Mouse (Mus musculus): ENCODE results near the gene Rbp3. TPM values are rescaled to one million over a fixed set of nuclear protein-coding genes. Genes with fewer than 3 reads are reported as not detected.

The Rbp3 gene
- polyA plus RNA-seq (2015; fragmentation: Nextera tagmentation; extraction: Ambion mirVana), result 0.03 and 0.09 TPM in 2 replicates

- 69% methylated on average over 5 of the region's 5 CpGs for WGBS
- H3K9me3 ChIP-seq, result no peaks in the 10 kb centered on the region
- ATAC-seq (ENCODE audit: extremely low read depth, insufficient number of reproducible peaks, low FRiP score, low TSS enrichment), result no peak
Observed at GRCm38 (mm10) chr14:33953761-33954160, at the start of gene Rbp3. Rbp3 (plus strand) TSS chr14:33954003.

GRCm38 (mm10) chr14:33904851-33905250 lies 49.0 kb upstream of the Rbp3 start:
- Histone ChIP-seq H3K27ac (replicated peaks) (no peak overlapping the region), H3K27me3 (replicated peaks) (peaks cover 18% of the 10 kb centered on the region; the same call in 1 of the 2 replicates), H3K4me2 (no peak overlapping the region), H3K4me3 (no peak overlapping the region), H3K36me3 (no peaks in the 10 kb centered on the region), H3K9ac (no peak overlapping the region), H3K9me3 (no peaks in the 10 kb centered on the region), H3K4me1 (peaks cover 10% of the 10 kb centered on the region; the same call in 1 of the 2 replicates)
- no peak for ATAC-seq (ENCODE audit: extremely low read depth, insufficient number of reproducible peaks, low FRiP score, low TSS enrichment)

More at GRCm38 (mm10) chr14:33953761-33954160, at the start of gene Rbp3:
- H3K27me3 ChIP-seq (replicated peaks), result no peaks in the 10 kb centered on the region
- H3K36me3 ChIP-seq, result no peaks in the 10 kb centered on the region
- H3K9ac ChIP-seq, result no peak within 1 kb of the TSS
- no peak within 1 kb of the TSS for H3K4me3 ChIP-seq
- H3K27ac ChIP-seq (replicated peaks), result no peak within 1 kb of the TSS
- H3K4me2 ChIP-seq, result no peak within 1 kb of the TSS
- peaks cover 9% of the 10 kb centered on the region for H3K4me1 ChIP-seq

GRCm38 (mm10) chr14:33913727-33914126 lies 40.1 kb upstream of the Rbp3 start:
- no peaks in the 10 kb centered on the region for H3K4me1 ChIP-seq
- H3K27ac ChIP-seq (replicated peaks), result no peak overlapping the region
- no peak overlapping the region for H3K4me2 ChIP-seq
- no peak for ATAC-seq (ENCODE audit: extremely low read depth, insufficient number of reproducible peaks, low FRiP score, low TSS enrichment)
- no peaks in the 10 kb centered on the region for H3K36me3 ChIP-seq
- WGBS, result 26% methylated on average over 3 of the region's 3 CpGs
- no peak overlapping the region for H3K4me3 ChIP-seq
- H3K9ac ChIP-seq, result no peak overlapping the region
- peaks cover 53% of the 10 kb centered on the region for H3K27me3 ChIP-seq (replicated peaks)
- H3K9me3 ChIP-seq, result no peaks in the 10 kb centered on the region

- Histone ChIP-seq H3K27ac (replicated peaks) (no peak overlapping the region), H3K9me3 (no peaks in the 10 kb centered on the region), H3K4me2 (no peak overlapping the region), H3K9ac (no peak overlapping the region), H3K36me3 (no peaks in the 10 kb centered on the region), H3K4me1 (no peaks in the 10 kb centered on the region), H3K27me3 (replicated peaks) (peaks cover 58% of the 10 kb centered on the region), H3K4me3 (no peak overlapping the region)
- no peak for ATAC-seq (ENCODE audit: extremely low read depth, insufficient number of reproducible peaks, low FRiP score, low TSS enrichment)
- 79% methylated on average over 9 of the region's 9 CpGs for WGBS
Observed at GRCm38 (mm10) chr14:33914206-33914605, 39.6 kb upstream of the Rbp3 start.

GRCm38 (mm10) chr14:33920727-33921559 lies 32.9 kb upstream of the Rbp3 start:
- Histone ChIP-seq H3K27ac (replicated peaks) (no peak overlapping the region), H3K4me2 (no peak overlapping the region), H3K9me3 (no peaks in the 10 kb centered on the region), H3K9ac (no peak overlapping the region), H3K4me1 (peaks cover 12% of the 10 kb centered on the region), H3K4me3 (no peak overlapping the region), H3K27me3 (replicated peaks) (peaks cover 93% of the 10 kb centered on the region), H3K36me3 (no peaks in the 10 kb centered on the region)
- 58% methylated on average over 14 of the region's 14 CpGs for WGBS
- ATAC-seq (ENCODE audit: extremely low read depth, insufficient number of reproducible peaks, low FRiP score, low TSS enrichment), result no peak

GRCm38 (mm10) chr14:33922771-33923167 lies 31.0 kb upstream of the Rbp3 start:
- Histone ChIP-seq H3K27ac (replicated peaks) (no peak overlapping the region), H3K36me3 (no peaks in the 10 kb centered on the region), H3K4me2 (peak overlapping the region; percentile 97), H3K4me1 (peaks cover 15% of the 10 kb centered on the region), H3K9me3 (no peaks in the 10 kb centered on the region), H3K9ac (peak overlapping the region; percentile 74), H3K27me3 (replicated peaks) (peaks cover 95% of the 10 kb centered on the region), H3K4me3 (peak overlapping the region; percentile 66)
- ATAC-seq (ENCODE audit: extremely low read depth, insufficient number of reproducible peaks, low FRiP score, low TSS enrichment), result no peak
- WGBS, result 20% methylated on average over 8 of the region's 8 CpGs

- peaks cover 99% of the 10 kb centered on the region for H3K27me3 ChIP-seq (replicated peaks)
- no peak; the same call in 1 of the 2 replicates for ATAC-seq (ENCODE audit: extremely low read depth, insufficient number of reproducible peaks, low FRiP score, low TSS enrichment)
- peak within 1 kb of the TSS; percentile 97 for H3K4me2 ChIP-seq
- H3K4me1 ChIP-seq, result peaks cover 15% of the 10 kb centered on the region
- peak within 1 kb of the TSS; percentile 74 for H3K9ac ChIP-seq
- H3K9me3 ChIP-seq, result no peaks in the 10 kb centered on the region
- under 1% methylated on average over 80 of the region's 85 CpGs for whole genome bisulfite sequencing
- no peaks in the 10 kb centered on the region for H3K36me3 ChIP-seq
- H3K27ac ChIP-seq (replicated peaks), result no peak within 1 kb of the TSS
- peak within 1 kb of the TSS; percentile 66 for H3K4me3 ChIP-seq
Observed at GRCm38 (mm10) chr14:33923168-33924070, 30.4 kb upstream of the Rbp3 start, which contains the start of gene Gdf10. Gdf10 (plus strand) TSS chr14:33923587.

- no peak for ATAC-seq (ENCODE audit: extremely low read depth, insufficient number of reproducible peaks, low FRiP score, low TSS enrichment)
- Histone ChIP-seq H3K27me3 (replicated peaks) (peaks cover 97% of the 10 kb centered on the region), H3K4me3 (no peak overlapping the region), H3K27ac (replicated peaks) (no peak overlapping the region), H3K9me3 (no peaks in the 10 kb centered on the region), H3K4me2 (peak overlapping the region; percentile 28; the same call in 1 of the 2 replicates), H3K9ac (no peak overlapping the region), H3K36me3 (no peaks in the 10 kb centered on the region), H3K4me1 (peaks cover 12% of the 10 kb centered on the region)
- 39% methylated on average over 17 of the region's 17 CpGs for WGBS
Observed at GRCm38 (mm10) chr14:33931853-33932252, 21.9 kb upstream of the Rbp3 start.

GRCm38 (mm10) chr14:33932935-33933703 lies 20.7 kb upstream of the Rbp3 start:
- Histone ChIP-seq H3K4me2 (no peak overlapping the region), H3K27me3 (replicated peaks) (peaks cover 87% of the 10 kb centered on the region), H3K9me3 (no peaks in the 10 kb centered on the region), H3K9ac (no peak overlapping the region), H3K4me3 (no peak overlapping the region), H3K27ac (replicated peaks) (no peak overlapping the region), H3K36me3 (no peaks in the 10 kb centered on the region), H3K4me1 (peaks cover 11% of the 10 kb centered on the region; the same call in 1 of the 2 replicates)
- WGBS, result 54% methylated on average over 10 of the region's 10 CpGs
- ATAC-seq (ENCODE audit: extremely low read depth, insufficient number of reproducible peaks, low FRiP score, low TSS enrichment), result no peak

- Histone ChIP-seq H3K9me3 (no peaks in the 10 kb centered on the region), H3K27ac (replicated peaks) (no peak overlapping the region), H3K4me1 (peaks cover 11% of the 10 kb centered on the region; the same call in 1 of the 2 replicates), H3K9ac (no peak overlapping the region), H3K4me2 (no peak overlapping the region), H3K4me3 (no peak overlapping the region), H3K27me3 (replicated peaks) (peaks cover 82% of the 10 kb centered on the region), H3K36me3 (no peaks in the 10 kb centered on the region)
- ATAC-seq (ENCODE audit: extremely low read depth, insufficient number of reproducible peaks, low FRiP score, low TSS enrichment), result no peak
- WGBS, result 29% methylated on average over 5 of the region's 5 CpGs
Observed at GRCm38 (mm10) chr14:33933778-33934317, 20.0 kb upstream of the Rbp3 start.
